Mouse (Mus musculus) embryonic facial prominence, embryonic 13.5 days (tissue): ENCODE measurements around the gene Fam72a. TPM values are rescaled to one million over a fixed set of nuclear protein-coding genes. Genes with fewer than 3 reads are reported as not detected.
A peak's percentile ranks its signal among the peaks of the same experiment; 100 is the strongest.
"Not testable (repeated sequence)": the region's sequence is repeated elsewhere in the genome, so short reads cannot be mapped to it uniquely, and the experiment has no call there.

Source experiments
- ATAC-seq: fragments of 200-750 bp; cut with Nextera tagmentation; 2 replicates; pipeline ENCODE4 v1.8.0; 2017; ENCODE audit warnings: low read depth; ENCODE audit not compliant: insufficient number of reproducible peaks, insufficient read depth, low FRiP score, low TSS enrichment
- H3K27ac ChIP-seq: fragments of 300-500 bp; sonication (generic); 2 replicates; pipeline ENCODE4 v1.5.1; 2015; ENCODE audit warnings: moderate library complexity, mild to moderate bottlenecking, inconsistent platforms
- H3K27me3 ChIP-seq: fragments of 300-500 bp; sonication (generic); 2 replicates; pipeline ENCODE4 v1.6.1; 2015; ENCODE audit warnings: mild to moderate bottlenecking, inconsistent platforms
- H3K36me3 ChIP-seq: fragments of 300-500 bp; sonication (generic); 2 replicates; pipeline ENCODE4 v1.6.1; 2015; ENCODE audit warnings: mild to moderate bottlenecking, inconsistent platforms
- H3K4me1 ChIP-seq: fragments of 300-500 bp; sonication (generic); 2 replicates; pipeline ENCODE4 v1.6.1; 2015; ENCODE audit warnings: inconsistent platforms
- H3K4me2 ChIP-seq: fragments of 300-500 bp; sonication (generic); 2 replicates; pipeline ENCODE4 v1.6.1; 2015; ENCODE audit warnings: moderate library complexity, mild to moderate bottlenecking, inconsistent platforms
- H3K4me3 ChIP-seq: fragments of 300-500 bp; sonication (generic); 2 replicates; pipeline ENCODE4 v1.5.1; 2015; ENCODE audit warnings: mild to moderate bottlenecking, inconsistent platforms
- H3K9ac ChIP-seq: fragments of 300-500 bp; sonication (generic); 2 replicates; pipeline ENCODE4 v1.6.1; 2015; ENCODE audit warnings: mild to moderate bottlenecking, inconsistent platforms
- H3K9me3 ChIP-seq: fragments of 300-500 bp; sonication (generic); 2 replicates; pipeline ENCODE4 v1.6.1; 2016; ENCODE audit warnings: inconsistent platforms
- WGBS: fragments of 180-500 bp; shearing (Covaris S2); methylation state at CpG from one replicate; pipeline ENCODE4 v1.1.7; 2015; ENCODE audit warnings: mixed read lengths; 5-methylcytosine and 5-hydroxymethylcytosine counted together
- microRNA-seq: library from miRNA; unstranded; fragments of <30 nt; microRNA quantifications from one replicate; pipeline ENCODE4, GENCODE M21; 2016
- polyA plus RNA-seq: library from polyadenylated mRNA; unstranded; fragments of >200 nt; fragmentation: Nextera tagmentation; extraction: Ambion mirVana; gene quantifications from 2 replicates; pipeline ENCODE4 v1.2.1, GENCODE M21; 2015

Gene Fam72a
- polyA plus RNA-seq, 1 experiment from 2014 or later, result 3.3 TPM

- WGBS, result 85% methylated on average over 2 of the region's 2 CpGs
- no peak for ATAC-seq
- no peak overlapping the region for H3K27ac ChIP-seq
Measured at GRCm38 (mm10) chr1:131562081-131562480, 34.4 kb downstream of the Fam72a start.

GRCm38 (mm10) chr1:131566056-131566455 lies 38.4 kb downstream of the Fam72a start:
- H3K4me3 ChIP-seq, H3K4me2 ChIP-seq, H3K4me1 ChIP-seq, H3K9ac ChIP-seq, H3K27me3 ChIP-seq, H3K9me3 ChIP-seq, H3K36me3 ChIP-seq, ATAC-seq, H3K27ac ChIP-seq: not testable (repeated sequence)
- 39% methylated on average over 11 of the region's 11 CpGs for WGBS

More at GRCm38 (mm10) chr1:131562081-131562480, 34.4 kb downstream of the Fam72a start:
- no peaks in the 10 kb centered on the region for H3K9me3 ChIP-seq
- no peaks in the 10 kb centered on the region for H3K27me3 ChIP-seq
- no peak overlapping the region for H3K9ac ChIP-seq
- no peaks in the 10 kb centered on the region for H3K36me3 ChIP-seq
- no peak overlapping the region for H3K4me3 ChIP-seq
- H3K4me2 ChIP-seq, result no peak overlapping the region
- no peaks in the 10 kb centered on the region for H3K4me1 ChIP-seq

DNA sequence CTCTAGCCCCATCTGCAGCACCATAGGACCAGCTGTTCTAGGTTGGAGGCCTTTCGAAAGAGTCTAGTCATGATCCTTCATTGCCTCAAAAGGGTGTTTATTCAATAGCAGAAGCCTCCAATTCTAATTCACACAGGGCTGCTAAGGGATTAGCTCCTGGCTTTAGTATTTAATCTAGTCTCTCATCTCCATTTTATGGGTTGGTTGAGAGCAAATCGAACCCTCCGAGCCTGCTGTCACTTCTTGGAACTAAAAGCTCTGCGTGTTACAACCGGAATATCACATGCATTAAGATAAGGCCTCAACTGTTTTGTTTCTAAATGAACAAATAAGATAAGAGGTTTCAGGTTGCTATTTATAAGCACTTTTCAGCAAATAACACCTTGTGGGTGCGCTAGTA lies 42.0 kb downstream of the Fam72a start:
- Histone ChIP-seq H3K36me3 (no peaks in the 10 kb centered on the region), H3K4me1 (no peaks in the 10 kb centered on the region), H3K27me3 (no peaks in the 10 kb centered on the region), H3K4me2 (no peak overlapping the region), H3K4me3 (no peak overlapping the region), H3K9me3 (no peaks in the 10 kb centered on the region), H3K27ac (no peak overlapping the region), H3K9ac (no peak overlapping the region)
- 92% methylated on average over 6 of the region's 6 CpGs for WGBS
- ATAC-seq, result no peak

GRCm38 (mm10) chr1:131570391-131570790 lies 42.7 kb downstream of the Fam72a start:
- H3K27ac ChIP-seq, result no peak overlapping the region
- H3K4me2 ChIP-seq, result no peak overlapping the region
- no peaks in the 10 kb centered on the region for H3K4me1 ChIP-seq
- no peak for ATAC-seq
- no peaks in the 10 kb centered on the region for H3K36me3 ChIP-seq
- H3K9ac ChIP-seq, result no peak overlapping the region
- no peak overlapping the region for H3K4me3 ChIP-seq
- H3K9me3 ChIP-seq, result no peaks in the 10 kb centered on the region
- WGBS, result 90% methylated on average over 4 of the region's 4 CpGs
- H3K27me3 ChIP-seq, result no peaks in the 10 kb centered on the region

DNA sequence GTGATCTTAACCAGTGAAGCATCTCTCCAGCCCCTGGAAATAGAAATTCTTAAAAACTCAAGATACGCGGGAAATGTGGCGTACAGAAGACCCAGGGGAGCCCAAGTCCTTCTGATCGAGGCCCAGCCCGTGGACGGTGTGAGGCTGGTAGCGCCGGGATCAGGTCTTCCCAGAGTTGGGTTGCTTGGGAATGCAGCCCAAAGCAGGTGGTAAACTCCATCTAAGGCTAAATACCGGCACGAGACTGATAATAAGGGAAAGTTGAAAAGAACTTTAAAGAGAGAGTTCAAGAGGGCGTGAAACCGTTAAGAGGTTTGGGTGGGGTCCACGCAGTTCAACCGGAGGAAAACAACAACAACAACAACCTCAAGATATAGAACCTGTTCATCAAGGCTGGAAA lies 46.0 kb downstream of the Fam72a start:
- Histone ChIP-seq H3K4me2 (no peak overlapping the region), H3K27me3 (no peaks in the 10 kb centered on the region), H3K36me3 (no peaks in the 10 kb centered on the region), H3K27ac (no peak overlapping the region), H3K4me1 (no peaks in the 10 kb centered on the region), H3K4me3 (no peak overlapping the region), H3K9me3 (no peaks in the 10 kb centered on the region), H3K9ac (no peak overlapping the region)
- ATAC-seq, result 0 out of 2 replicates have a peak, but pooled peaks have one; percentile 69
- WGBS, result 88% methylated on average over 14 of the region's 14 CpGs

DNA sequence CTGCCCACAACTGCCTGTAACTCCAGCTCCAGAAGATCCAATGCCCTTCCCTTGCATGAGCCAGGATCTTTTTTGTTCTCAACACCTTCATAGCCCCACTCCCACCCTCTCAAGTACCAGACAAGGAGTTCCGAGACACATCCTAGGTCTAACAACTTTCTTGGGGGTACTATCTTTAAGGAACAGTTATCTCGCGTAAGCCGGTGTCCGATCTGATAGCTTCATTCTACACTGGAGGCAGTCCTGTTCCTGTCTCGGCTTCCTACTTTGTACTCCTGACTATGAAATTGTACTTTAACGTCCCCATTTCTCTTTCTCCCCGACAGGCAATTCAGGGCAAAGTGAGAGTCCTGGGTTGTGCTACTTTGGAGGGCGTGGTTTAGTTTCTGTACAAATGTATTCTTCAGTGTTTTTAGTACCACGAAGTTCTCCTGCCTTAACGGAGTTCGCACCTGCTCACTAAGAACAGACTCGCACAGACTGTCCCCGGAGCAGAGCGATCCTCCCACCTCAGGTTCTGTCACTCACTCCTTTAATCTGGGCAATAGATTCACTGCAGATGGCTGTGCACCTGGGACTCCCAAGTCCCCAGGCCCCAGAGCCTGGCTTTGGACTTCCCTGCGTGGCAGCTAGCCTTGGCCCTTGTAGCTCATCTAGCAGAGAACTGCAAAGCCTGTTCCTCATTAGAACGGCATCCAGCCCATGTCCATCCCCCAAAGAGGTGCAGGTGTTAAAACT lies 51.4 kb downstream of the Fam72a start:
- H3K36me3 ChIP-seq, result no peaks in the 10 kb centered on the region
- 71% methylated on average over 17 of the region's 17 CpGs for WGBS
- no peaks in the 10 kb centered on the region for H3K9me3 ChIP-seq
- ATAC-seq, result no peak
- no peaks in the 10 kb centered on the region for H3K4me1 ChIP-seq
- no peak overlapping the region for H3K27ac ChIP-seq
- H3K27me3 ChIP-seq, result no peaks in the 10 kb centered on the region
- no peak overlapping the region for H3K4me3 ChIP-seq
- H3K9ac ChIP-seq, result no peak overlapping the region
- H3K4me2 ChIP-seq, result no peak overlapping the region

GRCm38 (mm10) chr1:131580389-131580788 lies 52.7 kb downstream of the Fam72a start:
- no peak overlapping the region for H3K27ac ChIP-seq
- no peaks in the 10 kb centered on the region for H3K9me3 ChIP-seq
- ATAC-seq, result no peak
- H3K4me1 ChIP-seq, result no peaks in the 10 kb centered on the region
- H3K4me2 ChIP-seq, result no peak overlapping the region
- H3K27me3 ChIP-seq, result no peaks in the 10 kb centered on the region
- no peak overlapping the region for H3K9ac ChIP-seq
- H3K36me3 ChIP-seq, result no peaks in the 10 kb centered on the region
- 58% methylated on average over 4 of the region's 4 CpGs for WGBS
- no peak overlapping the region for H3K4me3 ChIP-seq

DNA sequence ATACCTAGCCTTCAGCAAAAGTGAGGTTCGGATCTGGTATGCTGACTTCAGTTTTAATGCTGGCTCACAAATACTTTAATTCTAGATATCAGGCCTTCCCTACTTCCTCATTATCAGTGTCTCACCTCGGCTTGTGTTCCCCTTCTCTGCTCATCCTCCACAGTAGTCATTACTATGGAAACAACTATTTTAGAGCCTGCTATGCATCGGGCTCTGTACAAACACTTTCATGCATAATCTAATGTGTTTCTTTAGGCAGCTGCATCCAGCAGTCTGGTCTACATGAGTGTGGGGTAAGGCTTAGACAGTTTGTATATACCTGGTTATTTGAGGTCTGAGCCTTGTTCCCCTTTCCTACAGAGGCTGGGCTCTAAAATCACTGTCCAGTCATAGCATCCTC lies 55.9 kb downstream of the Fam72a start:
- no peak for ATAC-seq

GRCm38 (mm10) chr1:131586836-131587235 lies 59.1 kb downstream of the Fam72a start:
- Histone ChIP-seq H3K4me1 (no peaks in the 10 kb centered on the region), H3K27ac (no peak overlapping the region), H3K4me2 (no peak overlapping the region), H3K9ac (no peak overlapping the region), H3K4me3 (no peak overlapping the region), H3K9me3 (no peaks in the 10 kb centered on the region), H3K36me3 (no peaks in the 10 kb centered on the region), H3K27me3 (no peaks in the 10 kb centered on the region)
- WGBS, result 78% methylated on average over 8 of the region's 8 CpGs
- ATAC-seq, result no peak

More for the DNA sequence above, 55.9 kb downstream of the Fam72a start:
- Histone ChIP-seq H3K9me3 (no peaks in the 10 kb centered on the region), H3K4me2 (no peak overlapping the region), H3K4me1 (no peaks in the 10 kb centered on the region), H3K4me3 (no peak overlapping the region), H3K27me3 (no peaks in the 10 kb centered on the region), H3K9ac (no peak overlapping the region), H3K36me3 (no peaks in the 10 kb centered on the region), H3K27ac (no peak overlapping the region)
- 93% methylated on average over 3 of the region's 3 CpGs for WGBS

Small RNA genes lying within 50 kb of the gene (microRNA-seq; reads per million reads assigned to microRNA genes)
- not detected for gene Gm24273

Other genes with a start within 250 kb of the Fam72a start
- 2.7 and 3.6 TPM in 2 replicates for gene Ikbke, start 248.3 kb upstream of the Fam72a start, polyA plus RNA-seq
- gene Srgap2, start 551 bp upstream of the Fam72a start, polyA plus RNA-seq, result 16.6 and 20.0 TPM in 2 replicates
- not detected in 2 replicates for gene Avpr1b, start 71.3 kb downstream of the Fam72a start, polyA plus RNA-seq
- 0.33 TPM in 1 of 2 replicates, not detected in the other for gene Ctse, start 110.4 kb downstream of the Fam72a start, polyA plus RNA-seq
- gene Rab7b, start 160.8 kb downstream of the Fam72a start, polyA plus RNA-seq, result 4.9 and 5.0 TPM in 2 replicates
- gene Slc26a9, start 216.1 kb downstream of the Fam72a start, polyA plus RNA-seq, result not detected in 2 replicates